Mouse (Mus musculus): ENCODE data around the gene Zc3h13. TPM values are rescaled to one million over a fixed set of nuclear protein-coding genes. Genes with fewer than 3 reads are reported as not detected.

The Zc3h13 gene
- polyA plus RNA-seq, 1 experiment = 8.7 TPM

- Histone ChIP-seq H3K4me3 (replicated peaks; ENCODE audit: extremely low read depth, low read depth, low read length) (no peak overlapping the region), H3K4me1 (ENCODE audit: control insufficient read depth, insufficient read depth, low read length) (no peaks in the 10 kb centered on the region)
- WGBS = 77% methylated on average over 2 of the region's 2 CpGs
- TF ChIP-seq POLR2A (IDR thresholded peaks at IDR 0.05; ENCODE audit: borderline replicate concordance, extremely low read depth, low read depth, low read length) (no peak), CTCF (IDR thresholded peaks at IDR 0.05; ENCODE audit: insufficient read depth, low read length) (no peak)
- no peak for DNase-seq
Measured at GRCm38 (mm10) chr14:75318736-75319135, 34.6 kb downstream of the Zc3h13 start.

- WGBS = 88% methylated on average over 5 of the region's 5 CpGs
- no peaks in the 10 kb centered on the region for H3K4me1 ChIP-seq (ENCODE audit: control insufficient read depth, insufficient read depth, low read length)
- H3K4me3 ChIP-seq (replicated peaks; ENCODE audit: extremely low read depth, low read depth, low read length) = no peak overlapping the region
- DNase-seq = no peak
- no peak for TF ChIP-seq CTCF (IDR thresholded peaks at IDR 0.05; ENCODE audit: insufficient read depth, low read length)
- no peak for TF ChIP-seq POLR2A (IDR thresholded peaks at IDR 0.05; ENCODE audit: borderline replicate concordance, extremely low read depth, low read depth, low read length)
Measured at GRCm38 (mm10) chr14:75320269-75320668, 36.1 kb downstream of the Zc3h13 start.

GRCm38 (mm10) chr14:75323354-75323753, 39.2 kb downstream of the Zc3h13 start:
- no peaks in the 10 kb centered on the region for H3K4me1 ChIP-seq (ENCODE audit: control insufficient read depth, insufficient read depth, low read length)
- H3K4me3 ChIP-seq (replicated peaks; ENCODE audit: extremely low read depth, low read depth, low read length) = no peak overlapping the region
- WGBS = 97% methylated on average over 32 of the region's 32 CpGs
- DNase-seq = no peak
- TF ChIP-seq POLR2A (IDR thresholded peaks at IDR 0.05; ENCODE audit: borderline replicate concordance, extremely low read depth, low read depth, low read length) = no peak
- TF ChIP-seq CTCF (IDR thresholded peaks at IDR 0.05; ENCODE audit: insufficient read depth, low read length) = no peak

- TF ChIP-seq CTCF (IDR thresholded peaks at IDR 0.05; ENCODE audit: insufficient read depth, low read length) = no peak
- no peak for TF ChIP-seq POLR2A (IDR thresholded peaks at IDR 0.05; ENCODE audit: borderline replicate concordance, extremely low read depth, low read depth, low read length)
- Histone ChIP-seq H3K4me1 (ENCODE audit: control insufficient read depth, insufficient read depth, low read length) (no peaks in the 10 kb centered on the region), H3K4me3 (replicated peaks; ENCODE audit: extremely low read depth, low read depth, low read length) (no peak overlapping the region)
- no peak for DNase-seq
- WGBS = 73% methylated on average over 8 of the region's 8 CpGs
Measured at GRCm38 (mm10) chr14:75328062-75328461, 43.9 kb downstream of the Zc3h13 start.

GRCm38 (mm10) chr14:75330621-75331020, 46.4 kb downstream of the Zc3h13 start:
- TF ChIP-seq POLR2A (IDR thresholded peaks at IDR 0.05; ENCODE audit: borderline replicate concordance, extremely low read depth, low read depth, low read length) = no peak
- TF ChIP-seq CTCF (IDR thresholded peaks at IDR 0.05; ENCODE audit: insufficient read depth, low read length) = peak; percentile 12; the same call in 1 of the 2 replicates
- no peak for DNase-seq
- 89% methylated on average over 6 of the region's 6 CpGs for WGBS
- Histone ChIP-seq H3K4me1 (ENCODE audit: control insufficient read depth, insufficient read depth, low read length) (no peaks in the 10 kb centered on the region), H3K4me3 (replicated peaks; ENCODE audit: extremely low read depth, low read depth, low read length) (no peak overlapping the region)

GRCm38 (mm10) chr14:75334321-75334720, 50.1 kb downstream of the Zc3h13 start:
- Histone ChIP-seq H3K4me3 (replicated peaks; ENCODE audit: extremely low read depth, low read depth, low read length) (no peak overlapping the region), H3K4me1 (ENCODE audit: control insufficient read depth, insufficient read depth, low read length) (no peaks in the 10 kb centered on the region)
- DNase-seq = no peak
- WGBS = 95% methylated on average over 4 of the region's 4 CpGs
- TF ChIP-seq CTCF (IDR thresholded peaks at IDR 0.05; ENCODE audit: insufficient read depth, low read length) (no peak), POLR2A (IDR thresholded peaks at IDR 0.05; ENCODE audit: borderline replicate concordance, extremely low read depth, low read depth, low read length) (no peak)

- 91% methylated on average over 2 of the region's 2 CpGs for WGBS
- Histone ChIP-seq H3K4me3 (replicated peaks; ENCODE audit: extremely low read depth, low read depth, low read length) (no peak overlapping the region), H3K4me1 (ENCODE audit: control insufficient read depth, insufficient read depth, low read length) (no peaks in the 10 kb centered on the region)
- no peak for TF ChIP-seq CTCF (IDR thresholded peaks at IDR 0.05; ENCODE audit: insufficient read depth, low read length)
- TF ChIP-seq POLR2A (IDR thresholded peaks at IDR 0.05; ENCODE audit: borderline replicate concordance, extremely low read depth, low read depth, low read length) = no peak
- no peak for DNase-seq
Measured at GRCm38 (mm10) chr14:75337884-75338283, 53.7 kb downstream of the Zc3h13 start.

- no peak for DNase-seq
- H3K4me1 ChIP-seq (ENCODE audit: control insufficient read depth, insufficient read depth, low read length) = no peaks in the 10 kb centered on the region
- no peak for TF ChIP-seq POLR2A (IDR thresholded peaks at IDR 0.05; ENCODE audit: borderline replicate concordance, extremely low read depth, low read depth, low read length)
- TF ChIP-seq CTCF (IDR thresholded peaks at IDR 0.05; ENCODE audit: insufficient read depth, low read length) = no peak
- WGBS = 90% methylated on average over 5 of the region's 5 CpGs
- no peak overlapping the region for H3K4me3 ChIP-seq (replicated peaks; ENCODE audit: extremely low read depth, low read depth, low read length)
Measured at GRCm38 (mm10) chr14:75346041-75346440, 61.9 kb downstream of the Zc3h13 start.

GRCm38 (mm10) chr14:75351626-75352025, 67.5 kb downstream of the Zc3h13 start:
- Histone ChIP-seq H3K4me1 (ENCODE audit: control insufficient read depth, insufficient read depth, low read length) (no peaks in the 10 kb centered on the region), H3K4me3 (replicated peaks; ENCODE audit: extremely low read depth, low read depth, low read length) (no peak overlapping the region)
- no peak for TF ChIP-seq POLR2A (IDR thresholded peaks at IDR 0.05; ENCODE audit: borderline replicate concordance, extremely low read depth, low read depth, low read length)
- no peak for TF ChIP-seq CTCF (IDR thresholded peaks at IDR 0.05; ENCODE audit: insufficient read depth, low read length)
- WGBS = 57% methylated on average over 4 of the region's 4 CpGs
- DNase-seq = no peak

- Histone ChIP-seq H3K4me1 (ENCODE audit: control insufficient read depth, insufficient read depth, low read length) (no peaks in the 10 kb centered on the region), H3K4me3 (replicated peaks; ENCODE audit: extremely low read depth, low read depth, low read length) (no peak overlapping the region)
- DNase-seq = no peak
- 62% methylated on average over 6 of the region's 6 CpGs for WGBS
- TF ChIP-seq CTCF (IDR thresholded peaks at IDR 0.05; ENCODE audit: insufficient read depth, low read length) (no peak), POLR2A (IDR thresholded peaks at IDR 0.05; ENCODE audit: borderline replicate concordance, extremely low read depth, low read depth, low read length) (no peak)
Measured at GRCm38 (mm10) chr14:75363316-75363715, 79.1 kb downstream of the Zc3h13 start.
